Mouse (Mus musculus) duodenum, adult 2 months (tissue): ENCODE data around the gene Olfr1445. TPM values are rescaled to one million over a fixed set of nuclear protein-coding genes. Genes with fewer than 3 reads are reported as not detected.

Experiments used
- polyA plus RNA-seq: library from polyadenylated mRNA; depleted of rRNA; stranded (reverse); fragments of >200 nt; gene quantifications from 2 replicates; pipeline ENCODE4 v1.2.3, GENCODE M21; 2012; ENCODE audit warnings: low replicate concordance; rRNA removed

Olfr1445 gene
- not detected in 2 replicates for polyA plus RNA-seq

DNA sequence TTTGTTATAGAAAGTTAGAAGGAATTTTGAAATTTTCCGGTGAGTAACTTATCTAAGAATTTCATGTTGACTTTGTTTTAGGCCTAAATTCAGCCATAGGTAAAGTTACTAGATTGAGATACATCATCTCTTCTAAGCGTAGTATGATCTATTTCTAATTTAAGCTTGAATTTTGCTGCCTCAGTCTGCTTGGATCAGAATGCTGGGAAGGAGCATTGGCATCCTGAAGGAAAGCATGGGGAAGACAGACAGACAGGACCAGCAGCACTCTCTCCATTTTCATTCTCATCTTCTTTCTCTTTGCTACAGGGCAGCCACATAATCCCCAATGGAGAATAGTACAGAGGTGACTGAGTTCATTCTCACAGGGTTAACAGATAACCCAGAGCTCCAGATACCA, at the start of gene Olfr1445:
Gene Olfr1445 (plus strand): TSS at position 301 of the 400 bp plus-strand sequence.

DNA sequence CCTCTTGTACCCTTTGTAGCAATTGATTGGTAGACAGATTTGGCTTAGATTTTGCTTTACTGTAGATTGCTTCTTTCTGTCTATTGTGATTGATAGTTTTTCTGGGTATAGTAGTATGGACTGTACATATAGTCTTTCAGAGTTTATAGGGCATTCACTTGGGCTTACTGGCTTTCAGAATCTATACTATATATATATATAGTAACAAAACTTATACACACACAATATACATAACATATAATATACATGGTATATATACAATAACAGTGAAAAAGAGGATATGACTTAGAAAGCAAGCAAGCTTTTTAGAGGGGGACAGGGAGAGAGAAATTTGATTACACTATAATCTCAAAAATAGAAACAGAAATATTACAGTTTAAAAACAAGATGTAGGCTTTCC, 37.3 kb upstream of the Olfr1445 start, which contains the start of gene Gm5244:
Gene Gm5244 (plus strand): TSS at position 301 of the 400 bp plus-strand sequence.

GRCm38 (mm10) chr19:12856983-12857382, 26.7 kb upstream of the Olfr1445 start, which contains the start of gene Olfr1444:
Gene Olfr1444 (plus strand): TSS chr19:12857283.

GRCm38 (mm10) chr19:12893424-12893823, 9.8 kb downstream of the Olfr1445 start, which contains the start of gene Olfr1446:
Gene Olfr1446 (minus strand): TSS chr19:12893524.

DNA sequence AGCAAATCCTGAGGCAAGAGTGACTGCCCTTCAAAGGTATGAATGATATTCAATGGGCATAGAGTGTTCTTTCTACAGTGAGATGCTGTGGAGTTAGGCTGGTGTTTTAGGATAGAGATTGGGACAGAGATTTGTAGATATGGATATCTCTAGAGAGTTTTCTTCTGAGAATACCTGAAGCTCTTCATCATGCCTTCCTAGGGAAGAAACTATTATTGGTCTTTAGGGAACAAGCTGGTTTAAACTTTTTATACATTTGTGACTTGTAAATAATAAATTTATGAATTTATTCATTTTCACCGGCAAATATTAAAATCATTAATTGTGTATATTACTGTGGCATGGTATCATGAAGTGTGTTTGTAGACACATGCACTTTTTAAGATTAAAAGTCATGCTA, 20.0 kb downstream of the Olfr1445 start, which contains the start of gene Olfr1447:
Gene Olfr1447 (minus strand): TSS at position 101 of the 400 bp plus-strand sequence.

DNA sequence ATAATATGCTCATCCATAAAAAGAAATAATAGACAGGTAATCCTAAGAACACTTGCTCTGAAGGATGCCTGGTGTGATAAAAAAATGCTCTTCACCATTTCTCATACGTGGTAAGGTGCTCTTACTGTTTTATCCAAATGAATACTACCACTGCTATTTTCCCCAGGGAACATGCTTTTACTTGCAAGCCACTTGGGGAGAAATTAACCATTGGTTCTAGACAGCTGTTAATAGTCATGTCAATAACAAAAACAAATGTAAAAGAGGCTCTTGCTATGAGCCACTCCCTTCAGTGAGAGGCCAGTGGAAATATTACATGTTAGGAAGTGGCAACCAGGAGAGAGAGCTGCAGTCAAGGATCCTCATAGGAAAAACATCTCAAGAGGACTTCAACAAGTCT, 40.7 kb downstream of the Olfr1445 start, which contains the start of gene Olfr1448:
Gene Olfr1448 (minus strand): TSS at position 101 of the 400 bp plus-strand sequence.

DNA sequence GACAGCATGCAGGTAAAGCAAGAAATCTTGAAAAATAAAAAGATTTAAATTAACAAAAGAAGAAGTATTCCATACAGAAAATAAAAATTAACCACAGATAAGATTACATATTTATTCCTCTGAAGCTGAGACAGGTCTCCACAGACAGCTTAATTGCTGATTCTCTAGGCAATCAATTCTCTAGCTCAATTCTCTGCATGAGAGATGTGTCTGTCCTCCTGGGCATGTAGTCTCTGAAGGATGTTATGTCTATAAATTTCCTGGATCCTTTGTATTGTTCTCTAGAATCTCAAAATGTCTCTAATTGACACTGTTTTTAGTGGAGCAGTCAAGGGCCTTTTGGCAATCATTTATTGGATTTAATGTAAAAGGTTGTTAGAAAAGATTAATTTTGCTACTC, 46.9 kb downstream of the Olfr1445 start, which contains the start of gene Olfr1449:
Gene Olfr1449 (plus strand): TSS at position 301 of the 400 bp plus-strand sequence.

Other genes with a start within 250 kb of the Olfr1445 start
- gene Olfr1442, start 213.4 kb upstream of the Olfr1445 start, polyA plus RNA-seq = not detected in 2 replicates
- gene Olfr1443, start 205.7 kb upstream of the Olfr1445 start, polyA plus RNA-seq = not detected in 2 replicates
- gene Keg1, start 188.1 kb upstream of the Olfr1445 start, polyA plus RNA-seq = not detected in 2 replicates
- 0.25 TPM in 1 of 2 replicates, not detected in the other for gene Cntf, start 118.2 kb upstream of the Olfr1445 start, polyA plus RNA-seq
- gene Zfp91, start 87.7 kb upstream of the Olfr1445 start, polyA plus RNA-seq = 4.9 and 5.7 TPM in 2 replicates
- 1.9 and 2.6 TPM in 2 replicates for gene Lpxn, start 87.7 kb upstream of the Olfr1445 start, polyA plus RNA-seq
- gene Gm5244, start 37.2 kb upstream of the Olfr1445 start, polyA plus RNA-seq = not detected in 2 replicates
- not detected in 2 replicates for gene Olfr1444, start 26.6 kb upstream of the Olfr1445 start, polyA plus RNA-seq
- not detected in 2 replicates for gene Olfr1446, start 9.7 kb downstream of the Olfr1445 start, polyA plus RNA-seq
- gene Olfr1447, start 19.9 kb downstream of the Olfr1445 start, polyA plus RNA-seq = not detected in 2 replicates
- not detected in 2 replicates for gene Olfr1448, start 40.6 kb downstream of the Olfr1445 start, polyA plus RNA-seq
- not detected in 2 replicates for gene Olfr1449, start 47.0 kb downstream of the Olfr1445 start, polyA plus RNA-seq
- gene Olfr1450, start 66.4 kb downstream of the Olfr1445 start, polyA plus RNA-seq = not detected in 2 replicates
- gene Olfr1451, start 111.2 kb downstream of the Olfr1445 start, polyA plus RNA-seq = not detected in 2 replicates
- not detected in 2 replicates for gene Olfr1453, start 144.5 kb downstream of the Olfr1445 start, polyA plus RNA-seq
- not detected in 2 replicates for gene Olfr1454, start 176.8 kb downstream of the Olfr1445 start, polyA plus RNA-seq
- not detected in 2 replicates for gene Olfr1457, start 214.0 kb downstream of the Olfr1445 start, polyA plus RNA-seq
- gene Olfr1458, start 222.9 kb downstream of the Olfr1445 start, polyA plus RNA-seq = not detected in 2 replicates